ENCODE assay signal across 17 mouse cellular contexts in genomic region chr14:55118852-55119251, GRCm38 (mm10). TPM values are rescaled to one million over a fixed set of nuclear protein-coding genes. Genes with fewer than 3 reads are reported as not detected.
A peak's percentile ranks its signal among the peaks of the same experiment; 100 is the strongest.
DNase-seq lines count a peak whose midpoint lies in the region; ATAC-seq and TF ChIP-seq lines count a peak whose summit lies in the region.
"Had no signal": no experiment of that assay in that cellular context is flagged by ENCODE, and none has a peak within 500 bp of the region (broad histone marks: within the 10 kb centered on the region; RNA-seq: fewer than 3 reads in every experiment).

No protein-coding gene starts in this region.

- peaks cover 31% of the 10 kb centered on the region for H3K27me3 ChIP-seq in intestine, postnatal 0 days (replicated peaks; ENCODE audit: control insufficient read depth, insufficient read depth, low read length)

- no peak overlapping the region for H3K4me2 ChIP-seq in intestine, postnatal 0 days (replicated peaks; ENCODE audit: low read depth)
- H3K4me2 ChIP-seq: embryonic facial prominence, embryonic 12.5 days; heart, embryonic 11.5 days; liver, embryonic 11.5 days; lung, embryonic 15.5 days had no signal

- TF ChIP-seq CTCF in intestine, postnatal 0 days (IDR thresholded peaks at IDR 0.05; ENCODE audit: low read depth): no peak

- 0 out of 2 replicates have a peak, but pooled peaks cover 9% of the 10 kb centered on the region for H3K4me1 ChIP-seq in intestine, postnatal 0 days (replicated peaks; ENCODE audit: control insufficient read depth, insufficient read depth, low read length)

- peak; percentile 83 for DNase-seq in cerebellum, adult 11 months
- DNase-seq in left cerebral cortex, postnatal 4 days: peak; percentile 71
- no peak for DNase-seq in left cerebral cortex, adult 11 months (ENCODE audit: low spot score)
- DNase-seq in cerebellum, adult 18-20 months: peak; percentile 89 to 95
- DNase-seq in gastrocnemius, postnatal 10 days: peak; percentile 60
- no peak for DNase-seq in heart, adult 9 months (ENCODE audit: low spot score in 2 of 2)
- DNase-seq: heart, postnatal 36 days; thymus, adult 2 months had no signal

- no peaks in the 10 kb centered on the region for H3K36me3 ChIP-seq in intestine, postnatal 0 days (ENCODE audit: control insufficient read depth, insufficient read depth)
- H3K36me3 ChIP-seq: embryonic facial prominence, embryonic 12.5 days; lung, embryonic 15.5 days had no signal

- no peak for ATAC-seq in cerebellum, adult (ENCODE audit: insufficient number of reproducible peaks, low FRiP score, low TSS enrichment)
- ATAC-seq in intestine, postnatal 0 days: no peak
- ATAC-seq: inflammation-experienced regulatory T-cells, adult 6 months had no signal

- no peak overlapping the region for H3K9ac ChIP-seq in intestine, postnatal 0 days (ENCODE audit: low read depth, low read length)
- H3K9ac ChIP-seq: embryonic facial prominence, embryonic 12.5 days; lung, embryonic 15.5 days had no signal

- intact Hi-C loops in left cerebral cortex, postnatal 4 days (cut with DNase I): no loop called here

- H3K4me3 ChIP-seq in intestine, postnatal 0 days (ENCODE audit: low read depth, low read length): no peak overlapping the region
- H3K4me3 ChIP-seq: embryonic facial prominence, embryonic 12.5 days; lung, embryonic 15.5 days; myocyte had no signal

- no peaks in the 10 kb centered on the region for H3K9me3 ChIP-seq in intestine, postnatal 0 days (ENCODE audit: control insufficient read depth)
- H3K9me3 ChIP-seq: embryonic facial prominence, embryonic 12.5 days; lung, embryonic 15.5 days had no signal

- WGBS in intestine, postnatal 0 days: 73% methylated on average over 4 of the region's 4 CpGs

- H3K27ac ChIP-seq in intestine, postnatal 0 days (ENCODE audit: low read depth, low read length): no peak overlapping the region
- H3K27ac ChIP-seq: embryonic facial prominence, embryonic 12.5 days; kidney, postnatal 0 days; lung, embryonic 15.5 days had no signal

RNA-seq across cellular contexts. Expression of gene Jph4, which starts 2.1 kb away (rescaled TPM):
- total RNA-seq in left cerebral cortex, postnatal 4 days (2021): 100 to 1,000 TPM; 366 to 399 TPM
- total RNA-seq in gastrocnemius, postnatal 10 days (2021): 1 to 10 TPM; 1.5 to 1.6 TPM
- polyA plus RNA-seq in intestine, postnatal 0 days (2015; fragmentation: Nextera tagmentation; extraction: Ambion mirVana): 0.90 and 0.93 TPM in 2 replicates
- polyA plus RNA-seq: inflammation-experienced regulatory T-cells, adult 6 months; myocyte had no signal

RNA-seq across cellular contexts. Expression of gene Ap1g2, which starts 12.5 kb away (rescaled TPM):
- 10 to 100 TPM; 25.8 to 31.4 TPM for total RNA-seq in left cerebral cortex, postnatal 4 days (2021)
- 1 to 10 TPM; 4.6 to 5.0 TPM for total RNA-seq in gastrocnemius, postnatal 10 days (2021)
- polyA plus RNA-seq in intestine, postnatal 0 days (2015; fragmentation: Nextera tagmentation; extraction: Ambion mirVana): 75.3 and 81.5 TPM in 2 replicates

RNA-seq across cellular contexts. Expression of gene Thtpa, which starts 24.3 kb away (rescaled TPM):
- 10 to 100 TPM; 34.7 to 35.7 TPM for total RNA-seq in left cerebral cortex, postnatal 4 days (2021)
- total RNA-seq in gastrocnemius, postnatal 10 days (2021): 10 to 100 TPM; 12.8 to 13.9 TPM
- 7.5 and 8.8 TPM in 2 replicates for polyA plus RNA-seq in intestine, postnatal 0 days (2015; fragmentation: Nextera tagmentation; extraction: Ambion mirVana)

RNA-seq across cellular contexts. Expression of gene Zfhx2, which starts 26.7 kb away (rescaled TPM):
- total RNA-seq in left cerebral cortex, postnatal 4 days (2021): 10 to 100 TPM; 28.2 to 29.4 TPM
- 1 to 10 TPM; 1.8 to 3.0 TPM for total RNA-seq in gastrocnemius, postnatal 10 days (2021)
- polyA plus RNA-seq in intestine, postnatal 0 days (2015; fragmentation: Nextera tagmentation; extraction: Ambion mirVana): 0.87 and 1.1 TPM in 2 replicates

Comparison
In these comparisons a context has a peak if more than half of its experiments do, and no peak if none do; other contexts are left out.
1. DNase-seq: peak in cerebellum, adult 11 months (single experiment), left cerebral cortex, postnatal 4 days (single experiment), cerebellum, adult 18-20 months (2 of 2) and gastrocnemius, postnatal 10 days (single experiment); none in left cerebral cortex, adult 11 months (single experiment) and heart, adult 9 months (0 of 2).
2. RNA of gene Jph4, which starts 2.1 kb away (total RNA-seq): 366 to 399 TPM in left cerebral cortex, postnatal 4 days; 1.5 to 1.6 TPM in gastrocnemius, postnatal 10 days; every median in the first group is over 100 times any median in the second.
3. RNA of gene Ap1g2, which starts 12.5 kb away (total RNA-seq): 25.8 to 31.4 TPM in left cerebral cortex, postnatal 4 days; 4.6 to 5.0 TPM in gastrocnemius, postnatal 10 days; every median in the first group is over 4 times any median in the second.